Mouse (Mus musculus) c-Kit-positive CD71-positive TER-119-negative erythroid progenitor cells, embryonic 14.5 days (primary cell): ENCODE data around the gene Plxna3.
A peak's percentile ranks its signal among the peaks of the same experiment; 100 is the strongest.
"Not testable (repeated sequence)": the region's sequence is repeated elsewhere in the genome, so short reads cannot be mapped to it uniquely, and the experiment has no call there.

ENCODE experiments used
- DNase-seq: peaks from one replicate; pipeline ENCODE4 v3.0.0-alpha.2; 2013; ENCODE audit warnings: low read depth

Gene Plxna3

GRCm38 (mm10) chrX:74328725-74329161 lies at the start of gene Plxna3:
TSS of gene Plxna3 (plus strand) at chrX:74329066.
- DNase-seq = peak; percentile 44

- no peak for DNase-seq
Observed at GRCm38 (mm10) chrX:74281041-74281731, 47.7 kb upstream of the Plxna3 start.

DNA sequence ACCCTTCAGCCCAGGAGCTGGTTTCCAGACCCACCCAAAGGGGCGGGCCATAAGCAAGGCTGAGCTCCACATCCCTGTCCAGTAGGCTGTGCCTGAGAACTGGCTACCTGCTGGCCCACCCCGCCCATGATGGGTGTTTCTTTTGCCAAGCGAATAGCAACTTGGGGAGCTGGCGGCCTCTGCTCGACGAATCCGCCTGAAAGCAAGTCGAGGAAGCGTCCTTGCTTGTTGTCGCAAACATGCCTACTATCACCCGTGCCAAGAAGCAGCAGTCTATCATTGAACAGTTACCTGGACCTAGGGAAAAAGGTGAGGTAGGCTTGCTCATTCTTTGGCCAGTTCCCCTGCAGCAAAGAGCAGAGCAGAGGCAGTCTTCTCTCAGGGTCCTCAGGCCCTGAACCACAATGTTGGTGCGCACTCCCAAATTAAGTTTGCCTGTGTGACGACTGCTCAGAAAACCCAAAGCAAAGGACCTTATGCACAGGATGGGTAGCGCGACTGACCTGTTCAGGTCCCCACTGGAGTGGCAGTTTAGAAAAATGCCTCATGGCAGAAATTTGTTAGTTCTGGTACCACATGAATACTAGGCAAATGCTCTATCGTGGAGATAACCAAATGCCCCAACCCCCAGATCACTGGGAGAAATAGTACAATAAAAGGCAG lies 47.0 kb upstream of the Plxna3 start, which contains the start of the genes Taz and Dnase1l1:
TSS of gene Taz (plus strand) at position 181 of the 663 bp plus-strand sequence.
TSS of gene Dnase1l1 (minus strand) at position 606 of the 663 bp plus-strand sequence.
- peak; percentile 67 for DNase-seq

- peak; percentile 79 for DNase-seq
Observed at GRCm38 (mm10) chrX:74282395-74283091, 46.3 kb upstream of the Plxna3 start.

GRCm38 (mm10) chrX:74283092-74283437 lies 45.8 kb upstream of the Plxna3 start:
- no peak for DNase-seq

- DNase-seq = no peak
Observed at GRCm38 (mm10) chrX:74293431-74293830, 35.4 kb upstream of the Plxna3 start.

DNA sequence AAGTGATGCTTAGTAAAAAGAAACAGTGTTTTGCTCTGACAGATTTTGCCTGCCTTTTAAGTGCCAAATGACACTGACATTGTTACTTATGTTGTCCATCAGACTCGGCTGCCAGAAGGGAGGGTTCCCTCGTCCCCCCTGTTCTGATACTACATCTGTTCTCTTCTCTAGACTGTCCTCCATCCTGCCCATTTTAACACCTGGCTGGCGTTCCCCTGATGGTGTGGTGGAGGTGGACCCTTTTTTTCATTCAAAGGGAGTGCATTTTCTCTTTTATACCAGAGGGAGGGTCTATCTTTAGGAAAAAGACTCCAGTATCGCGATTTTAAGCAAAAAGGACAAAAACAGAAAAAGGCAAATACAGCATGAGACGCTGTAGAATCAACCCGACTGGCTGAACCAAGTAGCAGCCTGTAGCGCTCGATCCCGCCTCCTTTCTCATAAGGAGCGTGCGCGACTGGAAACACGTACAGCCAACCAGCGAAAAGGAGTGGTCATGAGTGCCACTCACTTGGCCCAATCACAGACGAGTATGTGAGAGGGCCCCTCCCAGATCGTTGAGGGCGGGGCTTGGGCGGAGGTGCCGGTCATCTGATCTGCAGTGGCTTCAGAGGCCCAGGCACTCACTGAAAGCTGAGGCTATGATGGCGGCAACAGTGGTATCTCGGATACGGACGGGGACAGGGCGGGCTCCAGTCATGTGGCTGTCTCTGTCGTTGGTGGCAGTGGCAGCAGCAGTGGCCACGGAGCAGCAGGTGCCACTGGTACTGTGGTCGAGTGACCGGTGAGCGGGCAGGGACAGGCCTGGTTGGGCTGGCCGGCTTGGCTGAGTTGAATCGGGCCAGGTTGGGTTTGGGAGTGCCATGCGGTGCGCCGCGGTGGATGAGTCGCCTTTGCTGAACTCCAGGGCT lies 32.1 kb upstream of the Plxna3 start, which contains the start of gene Atp6ap1:
TSS of gene Atp6ap1 (plus strand) at position 560 of the 911 bp plus-strand sequence.
- DNase-seq = peak; percentile 82

GRCm38 (mm10) chrX:74298348-74298747 lies 30.5 kb upstream of the Plxna3 start:
- DNase-seq = no peak

GRCm38 (mm10) chrX:74299721-74300120 lies 29.1 kb upstream of the Plxna3 start:
- DNase-seq = no peak

- DNase-seq = no peak
Observed at GRCm38 (mm10) chrX:74304867-74305700, 23.8 kb upstream of the Plxna3 start, which contains the start of gene Gdi1. TSS of gene Gdi1 (plus strand) at chrX:74304998.

- peak; percentile 75 for DNase-seq
Observed at GRCm38 (mm10) chrX:74312540-74313464, 16.1 kb upstream of the Plxna3 start, which contains the start of gene Fam50a. TSS of gene Fam50a (plus strand) at chrX:74313033.

DNA sequence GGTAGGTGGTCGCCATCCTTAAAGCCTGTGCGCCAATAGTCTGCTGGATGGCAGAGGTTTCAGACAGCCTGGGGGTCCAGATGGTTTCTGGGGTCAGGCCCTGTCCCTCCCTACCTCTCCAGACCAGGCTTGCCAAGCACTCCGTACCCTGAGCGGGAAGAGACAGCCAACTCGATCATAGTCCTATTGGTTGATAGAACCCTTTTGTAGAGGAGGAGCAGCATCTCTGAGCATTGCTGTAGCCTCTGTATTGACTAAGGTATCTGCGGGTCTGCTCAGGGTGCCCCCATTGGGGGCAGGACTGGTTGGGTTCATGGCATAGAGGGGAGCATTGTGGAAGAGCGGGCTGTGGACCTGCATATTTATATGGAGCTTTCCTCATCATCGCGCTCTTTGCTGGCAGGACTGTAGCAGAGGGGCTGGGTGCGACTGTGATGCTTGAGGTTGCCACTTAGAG lies 377 bp downstream of the Plxna3 start:
- no peak for DNase-seq

GRCm38 (mm10) chrX:74330166-74330930 lies 1.5 kb downstream of the Plxna3 start:
- DNase-seq = no peak

DNA sequence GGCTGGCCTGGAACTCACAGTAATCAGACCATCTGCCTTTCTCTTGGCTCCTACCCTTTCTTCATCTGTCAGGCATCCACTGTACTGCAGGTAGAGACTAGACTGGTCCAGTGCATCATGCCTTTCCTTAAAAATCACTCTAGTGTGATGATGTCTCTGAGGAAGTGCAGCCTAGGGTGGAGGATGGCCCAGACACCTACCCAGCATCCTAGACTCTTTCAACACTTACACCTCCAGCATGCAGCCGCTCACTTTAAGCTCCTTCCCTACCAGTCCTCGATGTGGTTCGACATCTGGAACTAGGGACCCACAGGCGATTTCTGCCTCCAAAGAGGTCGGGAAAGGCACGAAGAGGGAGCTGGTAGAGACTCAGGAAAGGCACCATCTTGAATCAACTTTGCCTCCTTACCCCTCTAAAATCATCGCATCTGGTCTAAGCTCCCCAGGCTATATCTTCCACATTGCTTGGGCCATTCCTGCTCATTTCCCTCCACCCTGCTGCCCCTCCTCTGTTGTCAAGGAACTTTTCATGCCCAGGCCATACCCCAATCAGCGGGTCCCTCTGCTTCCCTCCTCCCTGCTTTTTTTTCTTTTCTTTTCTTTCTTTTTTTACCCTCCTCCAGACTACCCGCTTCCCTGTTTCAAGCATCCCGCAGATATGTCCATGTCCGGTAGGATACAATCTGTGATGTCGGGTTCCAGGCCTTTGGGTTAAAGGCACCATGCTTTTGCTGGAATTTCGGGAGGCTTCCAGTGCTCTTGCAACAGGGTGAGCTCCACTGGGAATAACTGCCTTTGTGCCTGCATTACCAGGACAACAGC lies 24.0 kb downstream of the Plxna3 start:
- no peak for DNase-seq

DNA sequence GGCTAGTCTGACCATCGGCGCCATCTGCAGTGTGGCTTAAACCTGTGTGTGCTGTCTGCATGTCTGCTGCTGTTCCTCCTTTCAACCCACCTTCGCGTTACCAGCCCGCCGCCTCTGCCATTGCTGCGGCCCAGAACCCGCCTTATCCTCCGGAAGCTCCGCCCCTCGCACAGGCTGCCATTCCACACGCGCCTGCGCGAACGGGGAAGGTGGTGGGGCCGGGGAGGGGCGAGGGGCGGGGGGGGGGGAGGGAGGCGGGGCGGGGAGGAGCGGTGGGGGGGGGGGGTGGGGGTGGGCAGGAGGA lies 24.6 kb downstream of the Plxna3 start, which contains the start of gene Lage3:
TSS of gene Lage3 (minus strand) at position 152 of the 304 bp plus-strand sequence.
- peak; percentile 47 for DNase-seq

GRCm38 (mm10) chrX:74357069-74357468 lies 28.2 kb downstream of the Plxna3 start:
- not testable (repeated sequence) for DNase-seq

GRCm38 (mm10) chrX:74359171-74359570 lies 30.3 kb downstream of the Plxna3 start:
- DNase-seq = no peak

DNA sequence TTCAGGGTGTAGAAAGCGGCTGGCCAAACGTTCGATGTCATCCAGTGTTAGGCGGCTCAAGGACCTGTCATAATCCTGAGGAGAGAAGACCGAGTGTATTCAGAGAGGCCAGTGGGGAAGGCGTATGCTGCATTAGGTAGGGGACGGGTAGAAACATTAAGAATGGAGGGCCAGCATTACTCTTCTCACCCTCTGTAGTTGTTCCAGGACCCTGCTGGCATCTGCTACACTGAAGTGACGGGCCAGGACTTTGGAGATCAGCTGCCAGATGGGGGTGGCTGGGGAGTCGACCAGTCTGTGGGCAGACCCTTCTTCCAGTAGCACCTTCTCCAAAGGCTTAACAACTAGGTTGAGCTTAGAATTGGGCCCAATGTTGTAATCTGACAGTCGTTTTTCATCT lies 38.6 kb downstream of the Plxna3 start:
- DNase-seq = no peak
